Mouse (Mus musculus): ENCODE measurements at regions not wholly inside any gene's neighbourhood (a gene's known extent, or its start where the extent isn't known, plus 50 kb on each side); places are given as distances from the start of the nearest gene placed in this dataset.
"Not testable (repeated sequence)": the region's sequence is repeated elsewhere in the genome, so short reads cannot be mapped to it uniquely, and the experiment has no call there.

GRCm38 (mm10) chr17:16926200-16926599 lies 137.7 kb upstream of the Zfp960 start:
- no peak for DNase-seq (ENCODE audit: low spot score in 2 of 2)

- peak; percentile 88 to 91 for DNase-seq (ENCODE audit: low spot score in 2 of 2)
These were observed 112.6 kb upstream of the Zfp960 start for GRCm38 (mm10) chr17:16951092-16952016.

- DNase-seq (ENCODE audit: low spot score in 2 of 2) = not testable (repeated sequence)
These were observed 111.8 kb upstream of the Zfp960 start for GRCm38 (mm10) chr17:16952146-16952545.

- DNase-seq (ENCODE audit: low spot score in 2 of 2) = not testable (repeated sequence)
These were observed 66.7 kb upstream of the Zfp960 start for GRCm38 (mm10) chr17:16997241-16997640.

GRCm38 (mm10) chr17:17004632-17005265 lies 59.2 kb upstream of the Zfp960 start:
- DNase-seq (ENCODE audit: low spot score in 2 of 2) = peak; percentile 86 to 88

- peak in 1 of 2 experiments; percentile 10 for DNase-seq (ENCODE audit: low spot score in 2 of 2)
These were observed 58.6 kb upstream of the Zfp960 start for GRCm38 (mm10) chr17:17005267-17005666.

All from spleen, postnatal 36 days (tissue).